Mouse (Mus musculus): ENCODE measurements at regions not wholly inside any gene's neighbourhood (a gene's known extent, or its start where the extent isn't known, plus 50 kb on each side); places are given as distances from the start of the nearest gene placed in this dataset.

DNA sequence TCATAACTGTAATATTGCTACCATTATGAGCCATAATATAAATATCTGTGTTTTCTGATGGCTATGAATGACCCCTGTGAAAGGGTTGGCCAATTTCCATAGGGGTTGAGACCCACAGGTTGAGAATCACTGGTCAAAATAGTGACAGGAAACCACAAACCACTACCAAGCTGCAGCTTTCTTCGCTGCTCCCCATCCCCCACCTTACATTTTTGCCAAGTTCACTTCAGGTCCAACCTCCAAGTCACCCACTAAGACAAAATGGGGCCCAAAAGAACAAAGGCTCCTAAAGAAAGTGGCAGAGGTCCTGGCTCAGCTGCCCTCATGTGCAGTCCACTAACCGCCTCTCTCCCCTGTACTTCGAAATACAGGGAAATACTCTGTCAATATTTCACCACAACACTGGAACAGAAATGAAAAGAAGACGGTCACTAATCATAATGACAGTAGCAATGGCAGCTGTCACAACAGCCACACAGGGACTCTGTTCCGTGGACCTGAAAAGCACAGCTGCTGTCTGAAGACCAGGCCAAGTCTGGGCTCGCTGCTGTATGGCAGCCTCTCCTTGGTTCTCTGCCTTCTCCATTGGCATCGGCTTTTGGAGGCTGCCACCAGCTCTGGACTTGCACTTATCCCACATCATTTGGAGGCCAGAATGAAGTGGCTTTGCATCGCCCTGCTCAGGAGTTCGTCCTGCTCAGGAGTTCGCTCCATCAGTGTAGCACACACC is 257.3 kb upstream of the Kdm8 start:
- ATAC-seq (ENCODE audit: insufficient read depth, low FRiP score, low read depth): no peak
- 83% methylated on average over 10 of the region's 10 CpGs for WGBS

GRCm38 (mm10) chr7:125188986-125189385 is 255.5 kb upstream of the Kdm8 start:
- H3K4me2 ChIP-seq: no peak overlapping the region
- H3K27ac ChIP-seq: no peak overlapping the region
- no peak for ATAC-seq (ENCODE audit: insufficient read depth, low FRiP score, low read depth)
- no peaks in the 10 kb centered on the region for H3K4me1 ChIP-seq
- H3K27me3 ChIP-seq (replicated peaks): no peaks in the 10 kb centered on the region
- H3K9ac ChIP-seq: no peak overlapping the region
- no peaks in the 10 kb centered on the region for H3K9me3 ChIP-seq
- no peaks in the 10 kb centered on the region for H3K36me3 ChIP-seq
- 71% methylated on average over 5 of the region's 5 CpGs for WGBS
- no peak overlapping the region for H3K4me3 ChIP-seq (replicated peaks)

More for the DNA sequence above, 257.3 kb upstream of the Kdm8 start:
- no peaks in the 10 kb centered on the region for H3K4me1 ChIP-seq
- H3K27ac ChIP-seq: no peak overlapping the region
- no peak overlapping the region for H3K9ac ChIP-seq
- no peak overlapping the region for H3K4me2 ChIP-seq
- no peaks in the 10 kb centered on the region for H3K27me3 ChIP-seq (replicated peaks)
- H3K4me3 ChIP-seq (replicated peaks): no peak overlapping the region
- H3K9me3 ChIP-seq: no peaks in the 10 kb centered on the region
- H3K36me3 ChIP-seq: no peaks in the 10 kb centered on the region

DNA sequence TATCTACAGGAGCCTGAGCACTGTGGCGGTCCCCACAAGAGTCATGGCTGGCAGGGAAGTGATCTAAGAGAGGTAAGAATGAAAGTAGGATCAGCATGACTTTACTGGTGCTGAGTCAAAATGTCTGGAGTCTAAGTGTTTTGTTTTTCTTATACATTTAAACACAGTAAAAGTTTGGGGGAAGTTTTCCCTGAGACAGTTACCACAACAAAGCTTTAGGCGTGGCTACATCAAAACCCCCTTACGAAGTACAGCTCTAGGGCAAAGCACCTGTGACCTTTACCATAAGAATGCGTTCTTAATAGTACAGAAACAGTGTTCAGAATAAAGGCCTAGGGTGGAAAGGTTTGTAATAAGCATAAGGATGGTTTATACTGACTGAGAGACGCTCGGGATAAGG is 254.4 kb upstream of the Kdm8 start:
- 81% methylated on average over 6 of the region's 6 CpGs for WGBS
- no peaks in the 10 kb centered on the region for H3K36me3 ChIP-seq
- H3K27ac ChIP-seq: no peak overlapping the region
- no peak for ATAC-seq (ENCODE audit: insufficient read depth, low FRiP score, low read depth)
- H3K9ac ChIP-seq: no peak overlapping the region
- no peaks in the 10 kb centered on the region for H3K27me3 ChIP-seq (replicated peaks)
- no peak overlapping the region for H3K4me3 ChIP-seq (replicated peaks)
- H3K9me3 ChIP-seq: no peaks in the 10 kb centered on the region
- H3K4me2 ChIP-seq: no peak overlapping the region
- no peaks in the 10 kb centered on the region for H3K4me1 ChIP-seq

- H3K27ac ChIP-seq: no peak overlapping the region
- no peaks in the 10 kb centered on the region for H3K36me3 ChIP-seq
- no peaks in the 10 kb centered on the region for H3K27me3 ChIP-seq (replicated peaks)
- H3K9me3 ChIP-seq: no peaks in the 10 kb centered on the region
- H3K9ac ChIP-seq: no peak overlapping the region
- no peak overlapping the region for H3K4me2 ChIP-seq
- H3K4me3 ChIP-seq (replicated peaks): no peak overlapping the region
- no peaks in the 10 kb centered on the region for H3K4me1 ChIP-seq
- ATAC-seq (ENCODE audit: insufficient read depth, low FRiP score, low read depth): no peak
These were observed 253.2 kb upstream of the Kdm8 start for GRCm38 (mm10) chr7:125191313-125191712.

- no peaks in the 10 kb centered on the region for H3K27me3 ChIP-seq (replicated peaks)
- H3K4me2 ChIP-seq: no peak overlapping the region
- H3K4me3 ChIP-seq (replicated peaks): no peak overlapping the region
- no peaks in the 10 kb centered on the region for H3K36me3 ChIP-seq
- no peaks in the 10 kb centered on the region for H3K9me3 ChIP-seq
- H3K9ac ChIP-seq: no peak overlapping the region
- ATAC-seq (ENCODE audit: insufficient read depth, low FRiP score, low read depth): no peak
- no peak overlapping the region for H3K27ac ChIP-seq
- H3K4me1 ChIP-seq: no peaks in the 10 kb centered on the region
- WGBS: 65% methylated on average over 6 of the region's 6 CpGs
These were observed 233.0 kb upstream of the Kdm8 start for GRCm38 (mm10) chr7:125211346-125211973.

DNA sequence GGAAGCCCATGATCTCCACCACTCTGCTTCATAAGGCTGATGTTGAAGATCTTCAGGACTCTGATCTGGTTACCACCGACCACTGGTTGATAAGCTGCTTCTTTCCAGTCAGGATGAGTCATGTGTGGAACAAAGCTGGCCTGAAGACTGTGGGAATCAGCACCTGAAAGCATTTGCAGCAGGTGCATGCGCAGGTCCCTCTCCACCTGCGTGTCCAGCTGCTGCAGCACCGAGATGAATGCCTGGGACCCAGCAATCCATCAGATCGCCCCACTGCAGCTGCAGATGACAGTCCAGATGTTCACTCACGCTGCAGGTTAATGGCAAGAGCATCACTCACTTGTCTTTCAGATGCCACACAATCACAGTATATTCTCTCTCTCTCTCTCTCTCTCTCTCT is 230.4 kb upstream of the Kdm8 start:
- Histone ChIP-seq H3K9ac (no peak overlapping the region), H3K4me2 (no peak overlapping the region), H3K36me3 (no peaks in the 10 kb centered on the region), H3K9me3 (no peaks in the 10 kb centered on the region), H3K4me1 (no peaks in the 10 kb centered on the region), H3K27me3 (replicated peaks) (no peaks in the 10 kb centered on the region), H3K27ac (no peak overlapping the region), H3K4me3 (replicated peaks) (no peak overlapping the region)
- 66% methylated on average over 6 of the region's 6 CpGs for WGBS
- no peak for ATAC-seq (ENCODE audit: insufficient read depth, low FRiP score, low read depth)

DNA sequence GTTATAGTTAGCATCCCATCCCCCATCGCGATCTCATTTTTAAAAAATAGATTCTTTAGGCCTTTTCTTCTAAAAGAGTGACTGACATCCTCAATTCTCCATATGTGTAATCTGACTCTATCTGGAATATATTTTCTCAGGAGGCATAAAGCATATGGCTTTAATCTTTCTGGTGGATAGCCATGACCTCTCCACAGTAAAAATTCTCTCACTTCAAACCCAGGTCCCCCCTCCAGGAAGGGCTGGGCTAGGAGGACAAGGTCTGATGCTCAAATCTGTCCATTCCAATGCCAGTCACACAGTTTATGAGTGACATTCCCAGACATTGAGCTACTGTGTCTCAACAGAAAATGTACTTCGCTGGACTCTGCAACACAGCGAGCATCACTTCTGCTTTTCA is 226.8 kb upstream of the Kdm8 start:
- no peaks in the 10 kb centered on the region for H3K9me3 ChIP-seq
- no peak for ATAC-seq (ENCODE audit: insufficient read depth, low FRiP score, low read depth)
- no peak overlapping the region for H3K9ac ChIP-seq
- H3K27me3 ChIP-seq (replicated peaks): no peaks in the 10 kb centered on the region
- WGBS: 91% methylated on average over 4 of the region's 4 CpGs
- H3K36me3 ChIP-seq: no peaks in the 10 kb centered on the region
- no peak overlapping the region for H3K4me3 ChIP-seq (replicated peaks)
- no peak overlapping the region for H3K27ac ChIP-seq
- H3K4me2 ChIP-seq: no peak overlapping the region
- H3K4me1 ChIP-seq: no peaks in the 10 kb centered on the region

GRCm38 (mm10) chr7:125222684-125223083 is 221.8 kb upstream of the Kdm8 start:
- Histone ChIP-seq H3K9me3 (no peaks in the 10 kb centered on the region), H3K4me2 (no peak overlapping the region), H3K9ac (no peak overlapping the region), H3K4me1 (no peaks in the 10 kb centered on the region), H3K27ac (no peak overlapping the region), H3K4me3 (replicated peaks) (no peak overlapping the region), H3K36me3 (no peaks in the 10 kb centered on the region), H3K27me3 (replicated peaks) (no peaks in the 10 kb centered on the region)
- 86% methylated on average over 1 of the region's 1 CpGs for WGBS
- no peak for ATAC-seq (ENCODE audit: insufficient read depth, low FRiP score, low read depth)

GRCm38 (mm10) chr7:125234911-125235310 is 209.6 kb upstream of the Kdm8 start:
- Histone ChIP-seq H3K27ac (no peak overlapping the region), H3K36me3 (no peaks in the 10 kb centered on the region), H3K9ac (no peak overlapping the region), H3K27me3 (replicated peaks) (no peaks in the 10 kb centered on the region), H3K4me1 (no peaks in the 10 kb centered on the region), H3K9me3 (no peaks in the 10 kb centered on the region), H3K4me2 (no peak overlapping the region), H3K4me3 (replicated peaks) (no peak overlapping the region)
- no peak for ATAC-seq (ENCODE audit: insufficient read depth, low FRiP score, low read depth)
- 41% methylated on average over 7 of the region's 7 CpGs for WGBS

- H3K9me3 ChIP-seq: no peaks in the 10 kb centered on the region
- no peaks in the 10 kb centered on the region for H3K27me3 ChIP-seq (replicated peaks)
- ATAC-seq (ENCODE audit: insufficient read depth, low FRiP score, low read depth): no peak
- no peaks in the 10 kb centered on the region for H3K36me3 ChIP-seq
- no peak overlapping the region for H3K27ac ChIP-seq
- H3K9ac ChIP-seq: no peak overlapping the region
- no peak overlapping the region for H3K4me2 ChIP-seq
- no peak overlapping the region for H3K4me3 ChIP-seq (replicated peaks)
- 76% methylated on average over 3 of the region's 3 CpGs for WGBS
- H3K4me1 ChIP-seq: no peaks in the 10 kb centered on the region
These were observed 207.4 kb upstream of the Kdm8 start for GRCm38 (mm10) chr7:125237026-125237425.

- 73% methylated on average over 3 of the region's 3 CpGs for WGBS
- ATAC-seq (ENCODE audit: insufficient read depth, low FRiP score, low read depth): no peak
These were observed 201.5 kb upstream of the Kdm8 start for GRCm38 (mm10) chr7:125243021-125243420.

DNA sequence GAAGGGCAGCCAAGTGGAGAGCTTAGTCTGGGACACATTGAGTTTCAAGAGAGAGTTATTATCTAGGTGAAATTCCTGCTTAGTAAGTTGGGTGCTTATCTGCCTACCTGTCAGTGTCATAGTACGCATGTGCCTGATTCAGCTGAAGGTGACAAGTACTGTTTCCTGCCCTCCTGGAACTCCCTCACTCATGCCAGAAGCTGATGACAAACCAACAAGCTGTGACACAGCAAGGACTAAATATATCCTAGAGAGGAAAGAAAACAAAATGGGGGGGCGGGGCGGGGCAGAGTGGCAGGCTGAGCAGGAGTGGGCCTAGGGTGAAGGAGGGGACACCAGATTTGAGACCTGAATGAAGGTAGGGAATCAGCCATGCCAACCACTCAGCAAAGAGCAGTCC is 196.1 kb upstream of the Kdm8 start:
- no peak overlapping the region for H3K4me3 ChIP-seq (replicated peaks)

More at GRCm38 (mm10) chr7:125243021-125243420, 201.5 kb upstream of the Kdm8 start:
- no peaks in the 10 kb centered on the region for H3K4me1 ChIP-seq
- no peak overlapping the region for H3K27ac ChIP-seq
- no peak overlapping the region for H3K9ac ChIP-seq
- no peak overlapping the region for H3K4me2 ChIP-seq
- no peaks in the 10 kb centered on the region for H3K27me3 ChIP-seq (replicated peaks)
- H3K9me3 ChIP-seq: no peaks in the 10 kb centered on the region
- no peak overlapping the region for H3K4me3 ChIP-seq (replicated peaks)
- H3K36me3 ChIP-seq: no peaks in the 10 kb centered on the region

More for the DNA sequence above, 196.1 kb upstream of the Kdm8 start:
- Histone ChIP-seq H3K4me1 (no peaks in the 10 kb centered on the region), H3K9me3 (no peaks in the 10 kb centered on the region), H3K27me3 (replicated peaks) (no peaks in the 10 kb centered on the region), H3K36me3 (no peaks in the 10 kb centered on the region), H3K9ac (no peak overlapping the region), H3K4me2 (no peak overlapping the region), H3K27ac (no peak overlapping the region)
- no peak for ATAC-seq (ENCODE audit: insufficient read depth, low FRiP score, low read depth)
- WGBS: 86% methylated on average over 3 of the region's 3 CpGs

Measured in stomach, embryonic 15.5 days (tissue).